Mouse (Mus musculus): ENCODE data around the gene Trappc6a. TPM values are rescaled to one million over a fixed set of nuclear protein-coding genes. Genes with fewer than 3 reads are reported as not detected.

The Trappc6a gene
- 10 to 100 TPM; 18.4 to 24.1 TPM for total RNA-seq (2021)

DNA sequence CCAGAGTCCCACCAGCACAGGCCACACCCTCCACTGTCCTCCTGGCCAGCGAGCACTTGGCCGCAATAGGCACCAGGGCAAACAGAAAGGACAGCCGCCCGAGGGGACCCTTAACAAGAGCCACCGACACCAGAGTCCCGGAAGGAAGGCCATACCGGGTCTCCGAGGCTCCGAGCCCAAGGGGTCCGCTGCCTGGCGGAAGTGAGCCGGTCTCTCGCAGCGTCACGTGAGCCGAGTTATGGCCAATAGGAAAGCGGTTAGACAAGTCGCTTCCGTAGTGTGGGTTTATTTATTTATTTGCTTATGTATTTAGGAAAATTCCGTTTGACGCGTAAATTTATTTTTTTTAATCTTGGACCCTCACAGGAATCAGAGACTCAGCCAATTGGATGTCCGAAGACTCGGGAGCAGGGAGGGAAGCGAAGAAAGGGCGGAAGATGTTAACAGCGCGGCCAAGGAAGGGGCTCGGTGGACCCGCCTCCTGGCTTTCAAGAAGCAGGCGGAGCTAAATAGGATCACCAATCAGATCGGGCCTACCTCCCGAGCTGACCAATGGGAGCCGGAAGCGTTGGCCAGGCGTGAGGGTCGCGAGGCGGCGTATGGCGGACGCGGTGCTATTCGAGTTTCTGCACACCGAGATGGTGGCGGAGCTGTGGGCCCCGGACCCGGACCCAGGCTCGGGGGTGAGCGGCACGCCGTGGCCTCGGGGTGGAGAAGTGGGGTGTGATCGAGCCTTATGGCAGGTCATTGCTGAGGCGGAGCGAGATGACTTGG is at the start of gene Trappc6a, which contains the start of gene Bloc1s3:
Gene Trappc6a (plus strand): TSS at position 246 of the 774 bp plus-strand sequence.
Gene Bloc1s3 (minus strand): TSS at position 218 of the 774 bp plus-strand sequence.
- intact Hi-C loops (cut with DNase I), result no loop called here
- DNase-seq (ENCODE audit: extremely low spot score in 1 of 2, low spot score in 2 of 2), result peak; percentile 93 to 95

DNA sequence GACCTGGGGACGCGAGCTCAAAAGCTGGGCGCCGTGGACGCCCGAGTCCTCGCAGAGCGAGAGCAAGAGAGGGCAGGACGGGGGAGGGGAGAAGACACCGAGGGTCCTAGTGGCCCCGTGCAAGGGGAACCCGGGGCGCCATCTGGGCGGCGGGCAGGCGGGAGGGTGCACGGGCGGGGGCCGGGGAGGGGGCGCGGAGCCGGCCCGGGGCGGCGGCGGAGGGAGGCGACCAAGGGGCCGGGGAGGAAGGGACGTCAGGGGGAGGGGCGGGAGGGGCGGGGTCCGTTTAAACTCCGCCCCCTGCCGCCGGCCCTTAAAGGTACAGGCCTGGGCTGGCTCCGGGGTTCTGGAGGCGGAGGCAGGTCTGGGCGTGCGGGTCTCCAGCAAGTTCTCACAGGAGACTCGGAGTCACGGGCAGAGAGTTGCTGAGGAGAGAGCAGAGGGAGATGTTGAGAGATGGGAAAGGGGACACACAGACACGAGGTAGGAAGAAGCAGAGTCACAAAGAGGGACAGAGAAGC is 49.5 kb upstream of the Trappc6a start, which contains the start of gene Mark4:
Gene Mark4 (minus strand): TSS at position 231 of the 521 bp plus-strand sequence.
- peak; percentile 64 to 88 for DNase-seq (ENCODE audit: extremely low spot score in 1 of 2, low spot score in 2 of 2)
- intact Hi-C loops (cut with DNase I), result no loop called here

DNA sequence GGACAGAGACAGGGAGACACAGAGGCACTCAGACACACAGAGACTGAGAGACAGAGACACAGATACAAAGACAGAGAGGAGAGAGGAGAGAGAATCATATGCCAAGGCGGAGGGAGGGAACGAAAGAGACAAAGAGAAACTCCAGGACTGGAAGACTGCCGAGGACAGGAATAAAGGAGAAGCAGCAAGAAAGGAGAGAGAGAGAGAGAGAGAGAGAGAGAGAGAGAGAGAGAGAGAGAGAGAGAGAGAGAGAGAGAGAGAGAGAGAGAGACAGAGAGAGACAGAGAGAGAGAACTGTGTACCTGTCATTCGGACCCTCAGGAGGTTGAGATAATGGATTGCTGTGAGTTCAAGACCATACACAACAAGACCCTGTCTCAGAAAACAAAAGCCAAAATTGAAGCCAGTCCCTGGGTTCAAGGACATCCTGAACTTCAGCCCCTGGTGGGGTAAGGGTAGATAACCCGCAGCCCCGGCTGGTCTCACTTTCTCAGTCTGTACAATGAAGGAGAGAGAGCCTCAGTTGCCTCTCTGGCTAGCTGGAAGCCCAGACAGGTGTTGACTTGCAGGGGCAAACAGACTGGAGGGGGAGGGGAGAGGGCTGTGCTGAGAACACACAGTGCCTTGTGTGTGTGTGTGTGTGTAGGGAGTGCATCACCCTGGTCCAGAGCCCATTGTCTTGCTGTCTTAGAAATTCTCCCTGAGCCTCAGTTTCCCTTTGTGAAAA is 48.9 kb upstream of the Trappc6a start:
- intact Hi-C loops (cut with DNase I), result no loop called here
- DNase-seq (ENCODE audit: extremely low spot score in 1 of 2, low spot score in 2 of 2), result no peak

- intact Hi-C loops (cut with DNase I), result no loop called here
- DNase-seq (ENCODE audit: extremely low spot score in 1 of 2, low spot score in 2 of 2), result no peak
Measured at GRCm38 (mm10) chr7:19460500-19460899, 47.7 kb upstream of the Trappc6a start.

DNA sequence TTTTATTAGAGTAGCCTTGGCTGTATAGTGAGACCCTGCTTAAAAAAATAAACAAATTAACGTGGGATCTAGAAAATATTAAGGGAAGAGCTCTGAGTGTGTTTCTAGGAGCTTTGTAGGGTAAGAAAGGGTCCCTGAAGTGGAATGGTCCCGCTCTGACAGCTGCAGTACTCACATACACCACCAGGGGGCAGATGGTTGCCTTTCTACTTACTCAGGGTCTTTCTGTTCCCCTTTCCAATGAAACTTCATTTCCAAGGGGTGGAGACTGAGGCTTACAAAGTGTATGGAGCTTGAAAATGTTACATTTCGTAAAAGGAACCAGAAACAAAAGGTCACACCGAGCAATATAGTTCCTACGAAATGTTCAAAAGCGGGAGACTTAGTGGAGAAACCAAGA is 46.7 kb upstream of the Trappc6a start:
- peak; percentile 77 to 78 for DNase-seq (ENCODE audit: extremely low spot score in 1 of 2, low spot score in 2 of 2)
- intact Hi-C loops (cut with DNase I), result no loop called here

DNA sequence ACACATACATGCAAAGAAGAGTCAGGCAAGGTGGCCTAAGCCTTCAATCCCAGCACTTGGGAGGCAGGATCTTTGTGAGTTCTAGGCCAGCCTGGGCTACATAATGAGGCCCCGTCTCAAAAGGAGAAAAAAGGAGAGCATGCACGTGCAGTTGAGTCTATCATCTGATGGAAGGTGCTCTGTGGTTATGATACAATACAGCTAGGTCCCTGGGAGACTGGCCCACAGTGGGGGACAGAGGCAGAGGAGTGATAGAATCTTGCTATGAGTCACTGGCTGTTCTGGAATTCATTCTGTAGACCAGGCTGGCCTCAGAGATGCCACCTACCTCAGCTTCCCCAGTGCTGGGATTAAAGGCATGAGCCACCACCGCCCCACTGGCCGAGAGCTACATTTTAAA is 45.8 kb upstream of the Trappc6a start:
- intact Hi-C loops (cut with DNase I), result no loop called here

DNA sequence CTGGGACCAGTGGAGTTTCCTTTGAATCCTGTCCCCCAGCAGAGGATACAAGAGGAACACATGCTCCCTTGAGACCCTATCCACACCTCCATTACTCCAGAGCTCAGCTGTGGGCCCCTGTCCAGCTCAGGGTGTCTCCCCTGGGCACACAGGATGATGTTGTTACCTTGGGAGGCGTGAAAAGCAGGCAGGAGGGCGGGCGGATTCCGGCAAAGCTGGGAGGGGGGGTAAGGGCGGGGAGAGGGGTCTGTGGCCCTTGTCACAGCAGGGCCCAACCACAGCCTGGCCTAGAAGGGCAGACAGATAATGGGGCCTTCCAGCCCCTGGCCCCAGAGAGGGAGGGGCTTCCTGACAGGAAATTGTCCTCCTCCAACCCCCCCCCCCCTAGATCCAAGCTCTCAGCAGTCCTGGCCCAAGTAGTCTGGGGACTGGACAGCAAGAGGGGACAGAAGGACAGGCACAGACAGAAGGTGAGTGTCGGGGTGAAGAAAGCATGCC is 45.3 kb upstream of the Trappc6a start, which contains the start of gene Exoc3l2:
Gene Exoc3l2 (plus strand): TSS at position 448 of the 498 bp plus-strand sequence.
- intact Hi-C loops (cut with DNase I), result no loop called here
- DNase-seq (ENCODE audit: extremely low spot score in 1 of 2, low spot score in 2 of 2), result no peak

More for the DNA sequence above, 45.8 kb upstream of the Trappc6a start:
- no peak for DNase-seq (ENCODE audit: extremely low spot score in 1 of 2, low spot score in 2 of 2)

GRCm38 (mm10) chr7:19464367-19465307 is 43.6 kb upstream of the Trappc6a start:
- no peak for DNase-seq (ENCODE audit: extremely low spot score in 1 of 2, low spot score in 2 of 2)
- intact Hi-C loops (cut with DNase I), result no loop called here

DNA sequence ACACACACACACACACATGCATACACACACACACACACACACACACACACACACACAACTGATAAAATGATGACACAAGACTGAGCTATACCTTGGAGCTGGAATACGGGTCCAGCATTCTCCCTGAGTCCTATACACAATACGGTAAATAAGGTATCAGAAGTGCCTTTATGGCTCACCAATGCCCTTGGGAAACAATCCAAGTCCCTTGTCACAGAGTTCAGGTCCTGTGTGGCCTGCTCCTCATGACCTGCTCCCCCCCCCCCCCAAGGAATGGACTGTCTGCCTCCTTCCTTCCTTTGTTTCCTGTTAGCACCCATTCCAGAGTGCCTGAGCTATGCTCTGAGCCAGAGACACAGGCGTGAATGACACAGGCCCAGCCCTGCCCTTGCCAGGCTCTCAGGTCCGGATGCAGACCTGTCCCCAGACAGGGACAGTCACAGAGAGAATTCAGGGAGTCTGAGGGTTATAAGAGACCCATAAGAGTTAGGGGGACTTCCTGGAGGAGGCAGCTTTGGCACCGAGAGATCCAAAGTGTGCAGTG is 41.5 kb upstream of the Trappc6a start:
- no peak for DNase-seq (ENCODE audit: extremely low spot score in 1 of 2, low spot score in 2 of 2)
- intact Hi-C loops (cut with DNase I), result no loop called here

GRCm38 (mm10) chr7:19467638-19468037 is 40.6 kb upstream of the Trappc6a start:
- intact Hi-C loops (cut with DNase I), result no loop called here
- DNase-seq (ENCODE audit: extremely low spot score in 1 of 2, low spot score in 2 of 2), result no peak

GRCm38 (mm10) chr7:19468279-19468678 is 39.9 kb upstream of the Trappc6a start:
- DNase-seq (ENCODE audit: extremely low spot score in 1 of 2, low spot score in 2 of 2), result no peak
- intact Hi-C loops (cut with DNase I), result no loop called here

DNA sequence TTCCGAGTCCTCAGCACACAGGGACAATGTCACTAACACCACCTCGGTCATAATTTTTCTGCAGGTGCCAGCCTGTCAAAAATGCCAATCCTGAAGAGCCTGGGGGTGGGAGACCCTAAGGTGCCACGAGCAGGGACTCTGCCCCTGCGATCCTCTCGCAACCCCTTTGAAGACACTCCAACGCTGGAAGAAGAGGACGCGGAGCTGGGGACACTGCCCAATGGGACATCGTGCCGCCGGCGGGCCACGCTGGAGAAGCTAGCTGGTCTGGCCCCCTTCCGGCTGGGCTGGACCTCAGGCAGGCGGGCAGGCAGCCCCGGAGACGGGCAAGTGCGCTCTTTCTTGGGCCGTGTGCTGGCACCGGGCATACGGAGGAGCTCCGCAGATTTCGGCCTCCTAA is 38.8 kb upstream of the Trappc6a start:
- DNase-seq (ENCODE audit: extremely low spot score in 1 of 2, low spot score in 2 of 2), result no peak
- intact Hi-C loops (cut with DNase I), result no loop called here

GRCm38 (mm10) chr7:19470308-19470707 is 37.9 kb upstream of the Trappc6a start:
- intact Hi-C loops (cut with DNase I), result no loop called here
- DNase-seq (ENCODE audit: extremely low spot score in 1 of 2, low spot score in 2 of 2), result no peak

- intact Hi-C loops (cut with DNase I), result no loop called here
Measured at GRCm38 (mm10) chr7:19472403-19472802, 35.8 kb upstream of the Trappc6a start.

GRCm38 (mm10) chr7:19473875-19474443 is 34.2 kb upstream of the Trappc6a start:
- DNase-seq (ENCODE audit: extremely low spot score in 1 of 2, low spot score in 2 of 2), result peak; percentile 55 to 94
- intact Hi-C loops (cut with DNase I), result no loop called here

More at GRCm38 (mm10) chr7:19472403-19472802, 35.8 kb upstream of the Trappc6a start:
- no peak for DNase-seq (ENCODE audit: extremely low spot score in 1 of 2, low spot score in 2 of 2)

DNA sequence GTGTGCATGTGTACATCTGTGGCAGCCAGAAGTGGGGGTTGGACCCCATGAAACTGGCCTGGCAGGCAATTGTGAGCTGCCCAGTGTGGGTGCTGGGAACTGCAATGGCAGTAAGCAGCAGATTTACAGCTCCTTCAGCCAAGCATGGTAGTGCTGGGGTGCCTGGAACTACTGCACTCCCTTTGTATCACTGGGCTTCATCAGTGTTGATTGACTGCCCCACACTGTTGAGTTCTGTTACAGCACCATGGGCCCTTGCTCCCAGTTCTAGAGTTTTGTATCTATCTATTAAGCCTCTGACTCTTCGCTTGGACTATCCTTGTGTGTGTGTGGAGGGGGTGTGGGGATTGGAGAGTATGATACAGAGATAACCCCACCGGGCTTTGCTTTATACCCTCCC is 31.1 kb upstream of the Trappc6a start:
- intact Hi-C loops (cut with DNase I), result no loop called here
- no peak for DNase-seq (ENCODE audit: extremely low spot score in 1 of 2, low spot score in 2 of 2)

DNA sequence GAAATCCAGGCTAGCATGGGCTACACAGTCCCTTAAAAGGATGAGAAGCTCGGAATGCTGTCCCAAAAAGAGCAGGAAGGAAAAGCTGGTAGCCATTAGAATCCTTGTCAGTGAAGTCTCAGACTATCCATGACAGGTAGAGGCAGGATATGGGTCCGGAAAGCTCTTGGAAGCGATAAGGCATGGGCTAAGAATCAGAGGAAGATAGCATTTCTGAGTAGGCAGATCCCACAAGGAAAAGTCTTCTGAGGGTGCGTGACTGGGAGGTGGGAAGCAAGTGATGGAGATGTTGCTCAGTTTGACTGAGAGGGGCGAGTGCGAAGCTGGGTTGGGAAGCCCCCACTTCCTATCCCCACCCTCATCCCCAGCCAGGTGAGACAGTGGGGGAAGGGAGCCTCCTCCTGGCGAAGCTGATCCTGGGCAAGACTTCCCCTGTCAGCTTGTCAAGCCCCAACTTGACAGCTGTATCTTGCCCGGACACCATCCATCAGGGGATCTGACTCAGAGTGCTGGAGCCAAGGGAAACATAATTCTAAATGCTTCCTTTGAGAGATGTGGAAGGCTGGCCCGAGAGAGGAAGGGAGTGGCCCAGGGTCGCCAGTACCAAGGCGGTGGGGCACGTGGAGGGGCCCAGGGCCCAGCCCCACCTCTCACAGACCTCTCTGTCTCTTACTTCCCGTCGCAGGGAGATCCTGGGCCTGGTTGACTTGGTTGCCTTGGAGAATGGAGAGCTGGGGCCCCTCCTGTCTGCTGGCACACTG is 30.4 kb upstream of the Trappc6a start:
- DNase-seq (ENCODE audit: extremely low spot score in 1 of 2, low spot score in 2 of 2), result no peak
- intact Hi-C loops (cut with DNase I), result no loop called here
